Mouse (Mus musculus): ENCODE data around the gene Ntn5.

- TF ChIP-seq CTCF (IDR thresholded peaks at IDR 0.05; ENCODE audit: borderline replicate concordance, extremely low read depth, insufficient read depth, insufficient read length), result peak; percentile 11; the same call in 1 of the 2 replicates
- no peak for TF ChIP-seq POLR2A (IDR thresholded peaks at IDR 0.05; ENCODE audit: borderline replicate concordance, extremely low read depth, insufficient read depth, insufficient read length, poor library complexity, severe bottlenecking)
Measured at GRCm38 (mm10) chr7:45668921-45669320, 14.9 kb upstream of the Ntn5 start.
